Mouse (Mus musculus) ovary, adult 18-20 months (tissue): ENCODE measurements at regions not wholly inside any gene's neighbourhood (a gene's known extent, or its start where the extent isn't known, plus 50 kb on each side); places are given as distances from the start of the nearest gene placed in this dataset.
A peak's percentile ranks its signal among the peaks of the same experiment; 100 is the strongest.
"Not testable (repeated sequence)": the region's sequence is repeated elsewhere in the genome, so short reads cannot be mapped to it uniquely, and the experiment has no call there.

Experiments used
- DNase-seq: peaks from one replicate; pipeline ENCODE4 v3.0.0; 2022; ENCODE audit warnings: low spot score, mixed read lengths

GRCm38 (mm10) chr17:10150403-10150689, 169.3 kb downstream of the Qk start:
- not testable (repeated sequence) for DNase-seq

GRCm38 (mm10) chr17:10149682-10150402, 169.8 kb downstream of the Qk start:
- DNase-seq = no peak

DNA sequence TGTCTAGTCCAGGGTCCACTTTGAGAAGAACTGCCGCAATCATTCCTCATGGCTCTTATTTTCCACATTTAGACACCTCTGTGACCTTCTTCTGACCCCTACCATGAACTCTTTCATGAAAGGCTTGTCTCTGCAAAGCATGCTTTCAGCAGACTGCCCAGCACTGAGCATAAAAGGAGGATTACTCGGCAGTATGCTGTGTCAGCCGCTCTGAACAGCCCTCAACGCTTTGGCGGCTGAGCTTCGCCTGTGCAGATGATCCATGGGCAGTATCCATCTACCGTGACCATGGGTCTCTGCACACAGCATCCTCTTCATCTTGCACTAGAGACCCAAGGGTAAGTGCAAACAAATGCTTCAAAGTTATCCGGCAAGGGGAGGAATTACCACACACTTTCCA, 172.5 kb downstream of the Qk start:
- DNase-seq = no peak

- DNase-seq = no peak
Measured at GRCm38 (mm10) chr17:10146576-10146975, 173.1 kb downstream of the Qk start.

- DNase-seq = no peak
Measured at GRCm38 (mm10) chr17:10138847-10139246, 180.8 kb downstream of the Qk start.

DNA sequence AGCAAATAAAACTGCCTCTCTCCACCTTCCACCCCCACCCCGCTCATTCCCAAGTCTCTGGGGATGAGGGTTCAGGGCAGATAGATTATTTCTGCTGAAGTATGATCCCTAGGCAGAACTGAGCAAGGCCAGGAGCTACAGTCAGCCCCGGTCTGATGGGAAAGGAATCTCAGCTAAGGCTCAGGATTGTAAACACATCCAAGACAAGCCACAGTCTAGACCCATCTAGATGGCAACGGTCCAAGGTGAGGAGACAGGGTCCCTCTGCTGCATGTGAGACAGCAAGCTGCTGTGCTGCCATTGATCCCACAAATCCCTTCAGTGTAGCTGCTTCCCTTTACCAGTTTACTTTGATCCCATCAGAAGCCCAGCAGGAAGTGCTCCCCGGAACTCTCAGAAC, 181.3 kb downstream of the Qk start:
- DNase-seq = peak; percentile 7

DNA sequence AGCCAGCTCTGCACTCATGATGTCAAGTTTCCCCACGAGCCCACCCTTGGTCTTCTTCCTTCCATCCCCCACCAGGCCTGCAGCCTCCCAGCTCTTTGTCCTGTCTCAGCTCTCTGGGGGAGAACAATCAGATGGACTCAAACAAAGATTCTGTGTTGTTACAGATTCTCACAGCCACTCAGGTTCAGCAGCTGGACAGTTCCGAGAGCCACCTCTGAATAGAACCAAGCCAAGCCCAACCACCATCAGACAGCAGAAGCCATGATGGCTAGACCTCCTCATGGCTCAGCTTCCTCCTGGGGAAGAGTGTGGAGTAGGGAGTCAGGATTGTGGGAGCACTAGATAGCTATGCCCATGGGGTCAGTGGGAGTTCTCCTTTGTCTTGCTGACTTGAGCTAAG, 184.5 kb downstream of the Qk start:
- no peak for DNase-seq

GRCm38 (mm10) chr17:10128591-10128990, 191.1 kb downstream of the Qk start:
- DNase-seq = no peak

DNA sequence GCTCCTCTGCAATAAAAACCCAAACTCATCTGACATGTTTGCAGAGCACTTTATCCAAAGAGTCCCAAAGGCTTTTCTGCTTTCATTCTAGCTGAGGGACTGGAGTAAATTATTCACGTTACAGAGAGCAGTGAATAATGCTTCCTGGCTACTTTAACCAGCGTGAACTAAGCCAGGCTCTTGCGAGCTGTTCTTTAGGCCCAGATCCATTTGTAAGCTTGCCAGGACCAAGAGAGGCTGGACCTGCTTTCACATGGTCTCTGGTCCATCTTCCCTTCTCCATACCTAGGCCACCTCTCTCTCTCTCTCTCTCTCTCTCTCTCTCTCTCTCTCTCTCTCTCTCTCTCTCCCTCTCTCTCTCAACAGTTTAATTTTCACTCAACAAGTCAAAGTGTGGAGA, 197.2 kb downstream of the Qk start:
- DNase-seq = no peak

- DNase-seq = no peak
Measured at GRCm38 (mm10) chr17:10112118-10112517, 207.5 kb downstream of the Qk start.

- DNase-seq = no peak
Measured at GRCm38 (mm10) chr17:10110375-10110675, 209.3 kb downstream of the Qk start.

- no peak for DNase-seq
Measured at GRCm38 (mm10) chr17:10109511-10110374, 209.9 kb downstream of the Qk start.

DNA sequence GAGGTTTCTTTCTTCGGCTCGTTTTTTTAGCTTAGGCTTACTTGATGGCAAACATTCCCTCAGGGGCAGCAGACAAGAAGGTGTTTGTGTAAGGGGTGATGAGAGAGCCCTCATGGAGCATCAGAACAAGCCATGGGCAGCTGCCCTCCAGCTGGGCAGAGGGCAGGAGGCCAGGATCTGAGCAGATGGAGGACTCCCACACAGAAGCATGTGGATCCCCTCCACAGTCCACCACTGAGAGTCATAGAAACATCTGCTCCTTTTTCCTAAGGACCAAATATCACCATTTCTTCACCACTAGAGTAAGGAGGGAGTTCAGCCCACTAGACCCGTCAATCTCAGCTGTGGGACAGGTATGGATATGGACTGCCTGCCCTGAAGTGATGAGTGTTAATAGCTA, 214.4 kb downstream of the Qk start:
- DNase-seq = no peak

GRCm38 (mm10) chr17:10098199-10098598, 221.5 kb downstream of the Qk start:
- no peak for DNase-seq

- DNase-seq = no peak
Measured at GRCm38 (mm10) chr17:10097691-10098090, 222.0 kb downstream of the Qk start.

- no peak for DNase-seq
Measured at GRCm38 (mm10) chr17:10095841-10096301, 223.8 kb downstream of the Qk start.

- DNase-seq = peak; percentile 54
Measured at GRCm38 (mm10) chr17:10094108-10094521, 225.5 kb downstream of the Qk start.

DNA sequence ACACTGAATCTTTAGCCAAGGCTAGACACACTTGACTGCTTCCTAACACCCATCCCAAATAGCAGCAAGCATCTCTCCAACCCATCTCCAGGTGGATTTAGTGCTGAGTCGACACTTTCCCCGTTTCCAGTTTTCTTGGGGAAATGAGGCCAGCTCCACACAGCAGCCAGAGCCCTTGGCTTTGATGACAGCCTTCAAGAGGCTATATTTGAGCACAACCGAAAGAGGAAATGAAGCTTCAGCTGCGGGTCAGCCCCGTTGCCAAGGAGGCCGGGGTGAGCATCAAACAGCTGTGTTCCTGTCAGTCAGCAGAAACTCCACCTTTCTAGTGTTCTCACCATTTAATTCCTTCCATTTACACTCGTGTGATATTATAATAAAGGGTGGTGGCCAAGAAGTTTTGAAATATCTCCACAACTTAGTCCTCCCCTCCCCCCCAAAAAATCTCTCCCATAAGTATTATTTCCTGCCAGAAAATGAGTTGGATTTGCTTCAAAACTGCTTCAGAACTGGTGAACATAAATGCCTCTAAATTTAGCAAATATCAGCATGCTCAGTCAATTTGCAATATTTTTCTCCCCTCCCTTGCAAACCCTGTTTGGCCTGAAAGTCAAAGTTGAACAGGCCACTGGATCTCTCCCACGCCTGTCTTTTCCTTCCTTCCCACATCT, 226.1 kb downstream of the Qk start:
- DNase-seq = no peak

GRCm38 (mm10) chr17:10087192-10087886, 232.3 kb downstream of the Qk start:
- no peak for DNase-seq

DNA sequence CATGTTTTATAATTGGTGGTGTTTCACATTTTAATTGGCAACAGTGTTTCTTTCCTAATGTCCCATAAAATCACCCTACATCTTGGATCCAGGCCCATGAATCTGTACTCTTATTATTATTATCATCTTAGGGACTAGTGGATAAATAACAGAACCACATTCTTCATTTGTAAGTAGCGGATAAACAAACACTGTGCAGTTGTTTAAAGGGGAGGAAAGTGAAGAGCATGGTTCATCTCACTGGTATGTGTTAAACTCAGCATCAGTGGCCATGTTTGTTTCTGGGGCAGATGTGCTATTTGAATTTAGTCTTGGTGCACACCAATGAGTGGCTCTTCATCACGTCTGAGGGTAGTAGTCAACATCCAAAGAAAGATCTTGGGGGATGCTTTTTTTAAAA, 233.1 kb downstream of the Qk start:
- DNase-seq = no peak

DNA sequence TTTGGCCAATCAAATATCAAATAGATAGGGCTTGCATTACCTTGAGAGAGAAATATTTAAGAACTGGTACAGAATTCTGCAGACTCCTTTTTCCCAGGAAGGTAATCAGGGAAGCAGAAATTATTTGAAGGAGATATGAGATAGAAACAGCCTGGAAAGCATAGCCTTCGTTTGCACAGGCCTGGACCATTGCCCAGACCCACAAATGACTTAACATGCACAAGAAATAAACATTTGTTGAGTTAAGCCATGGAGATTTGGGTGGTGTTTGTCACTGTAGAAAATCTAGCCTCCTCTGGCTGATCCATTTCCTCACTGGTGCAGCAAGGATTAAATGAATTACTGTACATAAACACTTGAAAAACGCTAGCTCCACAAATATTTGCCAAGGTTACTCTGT, 233.5 kb downstream of the Qk start:
- DNase-seq = peak; percentile 24

GRCm38 (mm10) chr17:10081721-10082120, 237.9 kb downstream of the Qk start:
- DNase-seq = no peak
